Mouse (Mus musculus): ENCODE results near the gene Zmat1. TPM values are rescaled to one million over a fixed set of nuclear protein-coding genes. Genes with fewer than 3 reads are reported as not detected.

Zmat1 gene
- total RNA-seq, 2 experiments from 2014 or later: 0.54 to 1.9 TPM

DNA sequence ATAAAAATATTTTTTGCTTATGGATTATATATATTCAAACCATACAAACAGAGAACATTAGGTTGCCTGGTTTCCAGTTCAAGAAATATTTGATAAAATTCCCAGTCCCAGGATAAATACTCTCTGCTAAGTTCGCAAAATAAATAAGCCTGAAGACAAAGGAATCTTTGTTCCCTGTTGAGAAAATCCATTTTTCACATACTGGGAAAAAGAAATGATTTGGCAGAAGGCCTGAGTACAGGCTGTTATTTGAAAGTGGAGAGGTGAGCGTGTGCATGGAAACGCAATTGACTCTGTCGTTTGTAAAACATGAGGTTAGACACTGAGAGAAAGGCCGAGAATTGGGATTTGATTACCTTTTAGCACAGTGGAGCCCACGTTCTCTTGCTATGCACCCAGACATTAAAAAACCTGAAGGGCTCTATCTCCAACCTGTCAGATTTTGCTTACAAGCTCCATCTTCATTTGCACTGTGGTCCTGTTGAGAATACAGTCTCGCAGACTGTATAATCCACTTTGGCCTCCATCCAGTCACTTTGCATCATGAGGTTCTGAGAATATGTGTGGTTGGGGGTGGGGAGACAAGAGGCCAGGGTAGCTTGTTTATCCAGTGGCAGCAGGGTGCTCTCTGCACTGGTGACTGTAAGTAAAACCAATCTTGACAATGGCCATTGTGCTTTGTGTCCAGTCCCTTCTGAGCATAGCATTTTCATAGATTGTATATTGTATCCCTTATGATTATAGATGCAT is 85.2 kb downstream of the Zmat1 start:
- intact Hi-C loops (cut with DNase I): no loop called here
- Histone ChIP-seq H3K27ac (no peak overlapping the region), H3K4me3 (no peak overlapping the region)
- TF ChIP-seq CTCF (IDR thresholded peaks at IDR 0.05): no peak
- no peak for DNase-seq

Other genes with a start within 250 kb of the Zmat1 start
- gene Armcx2, start 200.0 kb downstream of the Zmat1 start, total RNA-seq (2021): 1 to 10 TPM; 1.5 to 3.4 TPM
- not detected for gene Nxf2, start 44.5 kb downstream of the Zmat1 start, total RNA-seq (2021)
- gene Gm15023, start 168.4 kb upstream of the Zmat1 start, total RNA-seq (2021): not detected
- gene Tceal6, start 201.5 kb upstream of the Zmat1 start, total RNA-seq (2021): not detected

Measured in gastrocnemius, adult 2 months (tissue).